Mouse (Mus musculus): ENCODE data around the gene Tsx. TPM values are rescaled to one million over a fixed set of nuclear protein-coding genes. Genes with fewer than 3 reads are reported as not detected.

Tsx gene
- 0.24 TPM in 1 of 2 replicates, not detected in the other for polyA plus RNA-seq (2014; fragmentation: Nextera tagmentation; extraction: Ambion mirVana)

GRCm38 (mm10) chrX:103414167-103414566 lies at the start of gene Tsx:
Gene Tsx, plus strand, starts transcription at chrX:103414467.
- Histone ChIP-seq H3K36me3 (ENCODE audit: control insufficient read depth, insufficient read depth, low read length) (no peaks in the 10 kb centered on the region), H3K4me2 (replicated peaks; ENCODE audit: low read depth, low read length) (no peak within 1 kb of the TSS), H3K4me3 (ENCODE audit: low read length) (no peak within 1 kb of the TSS), H3K27ac (ENCODE audit: low read depth, low read length) (no peak within 1 kb of the TSS), H3K4me1 (ENCODE audit: control insufficient read depth, insufficient read depth, low read length) (no peaks in the 10 kb centered on the region), H3K9me3 (ENCODE audit: control insufficient read depth, low read length) (no peaks in the 10 kb centered on the region), H3K27me3 (ENCODE audit: control insufficient read depth, insufficient read depth, low read length) (no peaks in the 10 kb centered on the region), H3K9ac (ENCODE audit: low read depth, low read length) (no peak within 1 kb of the TSS)
- 75% methylated on average over 5 of the region's 5 CpGs for WGBS
- no peak for ATAC-seq (ENCODE audit: low FRiP score, low TSS enrichment)

GRCm38 (mm10) chrX:103366201-103366600 lies 48.1 kb upstream of the Tsx start:
- H3K4me1 ChIP-seq (ENCODE audit: control insufficient read depth, insufficient read depth, low read length) = no peaks in the 10 kb centered on the region
- H3K4me3 ChIP-seq (ENCODE audit: low read length) = no peak overlapping the region
- WGBS = 75% methylated on average over 5 of the region's 5 CpGs
- no peaks in the 10 kb centered on the region for H3K36me3 ChIP-seq (ENCODE audit: control insufficient read depth, insufficient read depth, low read length)
- ATAC-seq (ENCODE audit: low FRiP score, low TSS enrichment) = no peak
- no peaks in the 10 kb centered on the region for H3K9me3 ChIP-seq (ENCODE audit: control insufficient read depth, low read length)
- H3K4me2 ChIP-seq (replicated peaks; ENCODE audit: low read depth, low read length) = no peak overlapping the region
- H3K9ac ChIP-seq (ENCODE audit: low read depth, low read length) = no peak overlapping the region
- no peaks in the 10 kb centered on the region for H3K27me3 ChIP-seq (ENCODE audit: control insufficient read depth, insufficient read depth, low read length)
- no peak overlapping the region for H3K27ac ChIP-seq (ENCODE audit: low read depth, low read length)

GRCm38 (mm10) chrX:103368650-103369049 lies 45.6 kb upstream of the Tsx start:
- WGBS = 67% methylated on average over 3 of the region's 3 CpGs
- Histone ChIP-seq H3K4me3 (ENCODE audit: low read length) (no peak overlapping the region), H3K9me3 (ENCODE audit: control insufficient read depth, low read length) (no peaks in the 10 kb centered on the region), H3K9ac (ENCODE audit: low read depth, low read length) (no peak overlapping the region), H3K4me2 (replicated peaks; ENCODE audit: low read depth, low read length) (no peak overlapping the region), H3K36me3 (ENCODE audit: control insufficient read depth, insufficient read depth, low read length) (no peaks in the 10 kb centered on the region), H3K27ac (ENCODE audit: low read depth, low read length) (no peak overlapping the region), H3K4me1 (ENCODE audit: control insufficient read depth, insufficient read depth, low read length) (no peaks in the 10 kb centered on the region), H3K27me3 (ENCODE audit: control insufficient read depth, insufficient read depth, low read length) (no peaks in the 10 kb centered on the region)
- no peak for ATAC-seq (ENCODE audit: low FRiP score, low TSS enrichment)

GRCm38 (mm10) chrX:103371221-103371620 lies 43.0 kb upstream of the Tsx start:
- Histone ChIP-seq H3K9me3 (ENCODE audit: control insufficient read depth, low read length) (no peaks in the 10 kb centered on the region), H3K4me1 (ENCODE audit: control insufficient read depth, insufficient read depth, low read length) (no peaks in the 10 kb centered on the region), H3K9ac (ENCODE audit: low read depth, low read length) (no peak overlapping the region), H3K4me3 (ENCODE audit: low read length) (no peak overlapping the region), H3K27me3 (ENCODE audit: control insufficient read depth, insufficient read depth, low read length) (no peaks in the 10 kb centered on the region), H3K4me2 (replicated peaks; ENCODE audit: low read depth, low read length) (no peak overlapping the region), H3K27ac (ENCODE audit: low read depth, low read length) (no peak overlapping the region), H3K36me3 (ENCODE audit: control insufficient read depth, insufficient read depth, low read length) (no peaks in the 10 kb centered on the region)
- 63% methylated on average over 2 of the region's 2 CpGs for WGBS
- ATAC-seq (ENCODE audit: low FRiP score, low TSS enrichment) = no peak

- Histone ChIP-seq H3K36me3 (ENCODE audit: control insufficient read depth, insufficient read depth, low read length) (no peaks in the 10 kb centered on the region), H3K9ac (ENCODE audit: low read depth, low read length) (no peak overlapping the region), H3K4me2 (replicated peaks; ENCODE audit: low read depth, low read length) (no peak overlapping the region), H3K9me3 (ENCODE audit: control insufficient read depth, low read length) (no peaks in the 10 kb centered on the region), H3K4me1 (ENCODE audit: control insufficient read depth, insufficient read depth, low read length) (no peaks in the 10 kb centered on the region), H3K27ac (ENCODE audit: low read depth, low read length) (no peak overlapping the region), H3K4me3 (ENCODE audit: low read length) (no peak overlapping the region), H3K27me3 (ENCODE audit: control insufficient read depth, insufficient read depth, low read length) (no peaks in the 10 kb centered on the region)
- WGBS = 40% methylated on average over 2 of the region's 2 CpGs
- ATAC-seq (ENCODE audit: low FRiP score, low TSS enrichment) = no peak
Observed at GRCm38 (mm10) chrX:103371627-103372026, 42.6 kb upstream of the Tsx start.

GRCm38 (mm10) chrX:103374250-103374649 lies 40.0 kb upstream of the Tsx start:
- no peaks in the 10 kb centered on the region for H3K36me3 ChIP-seq (ENCODE audit: control insufficient read depth, insufficient read depth, low read length)
- no peaks in the 10 kb centered on the region for H3K27me3 ChIP-seq (ENCODE audit: control insufficient read depth, insufficient read depth, low read length)
- no peak overlapping the region for H3K27ac ChIP-seq (ENCODE audit: low read depth, low read length)
- no peak overlapping the region for H3K4me3 ChIP-seq (ENCODE audit: low read length)
- no peaks in the 10 kb centered on the region for H3K9me3 ChIP-seq (ENCODE audit: control insufficient read depth, low read length)
- 77% methylated on average over 5 of the region's 5 CpGs for WGBS
- H3K9ac ChIP-seq (ENCODE audit: low read depth, low read length) = no peak overlapping the region
- H3K4me1 ChIP-seq (ENCODE audit: control insufficient read depth, insufficient read depth, low read length) = no peaks in the 10 kb centered on the region
- H3K4me2 ChIP-seq (replicated peaks; ENCODE audit: low read depth, low read length) = no peak overlapping the region
- ATAC-seq (ENCODE audit: low FRiP score, low TSS enrichment) = no peak

GRCm38 (mm10) chrX:103384528-103384927 lies 29.7 kb upstream of the Tsx start:
- Histone ChIP-seq H3K4me2 (replicated peaks; ENCODE audit: low read depth, low read length) (no peak overlapping the region), H3K9ac (ENCODE audit: low read depth, low read length) (no peak overlapping the region), H3K4me3 (ENCODE audit: low read length) (no peak overlapping the region), H3K27ac (ENCODE audit: low read depth, low read length) (no peak overlapping the region), H3K9me3 (ENCODE audit: control insufficient read depth, low read length) (no peaks in the 10 kb centered on the region), H3K36me3 (ENCODE audit: control insufficient read depth, insufficient read depth, low read length) (no peaks in the 10 kb centered on the region), H3K27me3 (ENCODE audit: control insufficient read depth, insufficient read depth, low read length) (no peaks in the 10 kb centered on the region; the same call in 1 of the 2 replicates), H3K4me1 (ENCODE audit: control insufficient read depth, insufficient read depth, low read length) (no peaks in the 10 kb centered on the region)
- no peak for ATAC-seq (ENCODE audit: low FRiP score, low TSS enrichment)
- 74% methylated on average over 3 of the region's 3 CpGs for WGBS

- no peaks in the 10 kb centered on the region; the same call in 1 of the 2 replicates for H3K27me3 ChIP-seq (ENCODE audit: control insufficient read depth, insufficient read depth, low read length)
- no peaks in the 10 kb centered on the region for H3K9me3 ChIP-seq (ENCODE audit: control insufficient read depth, low read length)
- whole genome bisulfite sequencing = 79% methylated on average over 3 of the region's 3 CpGs
- no peaks in the 10 kb centered on the region for H3K36me3 ChIP-seq (ENCODE audit: control insufficient read depth, insufficient read depth, low read length)
- ATAC-seq (ENCODE audit: low FRiP score, low TSS enrichment) = no peak
- H3K4me3 ChIP-seq (ENCODE audit: low read length) = no peak overlapping the region
- H3K27ac ChIP-seq (ENCODE audit: low read depth, low read length) = no peak overlapping the region
- H3K9ac ChIP-seq (ENCODE audit: low read depth, low read length) = no peak overlapping the region
- H3K4me2 ChIP-seq (replicated peaks; ENCODE audit: low read depth, low read length) = no peak overlapping the region
- no peaks in the 10 kb centered on the region for H3K4me1 ChIP-seq (ENCODE audit: control insufficient read depth, insufficient read depth, low read length)
Observed at GRCm38 (mm10) chrX:103388131-103388530, 26.1 kb upstream of the Tsx start.

- no peaks in the 10 kb centered on the region for H3K27me3 ChIP-seq (ENCODE audit: control insufficient read depth, insufficient read depth, low read length)
- WGBS = 72% methylated on average over 1 of the region's 1 CpGs
- H3K9ac ChIP-seq (ENCODE audit: low read depth, low read length) = no peak overlapping the region
- no peaks in the 10 kb centered on the region for H3K9me3 ChIP-seq (ENCODE audit: control insufficient read depth, low read length)
- no peaks in the 10 kb centered on the region for H3K4me1 ChIP-seq (ENCODE audit: control insufficient read depth, insufficient read depth, low read length)
- no peaks in the 10 kb centered on the region for H3K36me3 ChIP-seq (ENCODE audit: control insufficient read depth, insufficient read depth, low read length)
- no peak overlapping the region for H3K27ac ChIP-seq (ENCODE audit: low read depth, low read length)
- no peak overlapping the region for H3K4me3 ChIP-seq (ENCODE audit: low read length)
- no peak for ATAC-seq (ENCODE audit: low FRiP score, low TSS enrichment)
- H3K4me2 ChIP-seq (replicated peaks; ENCODE audit: low read depth, low read length) = no peak overlapping the region
Observed at GRCm38 (mm10) chrX:103393841-103394240, 20.4 kb upstream of the Tsx start.
